Mouse (Mus musculus): ENCODE results near the gene Hoxa11. TPM values are rescaled to one million over a fixed set of nuclear protein-coding genes. Genes with fewer than 3 reads are reported as not detected.

Hoxa11 gene
- total RNA-seq, 1 experiment, result 0.31 TPM

- Histone ChIP-seq H3K9me3 (ENCODE audit: control insufficient read depth, insufficient read depth, low read depth, low read length) (no peaks in the 10 kb centered on the region), H3K9ac (ENCODE audit: insufficient read depth, low read depth, low read length, poor library complexity, severe bottlenecking) (no peak overlapping the region), H3K4me1 (ENCODE audit: control insufficient read depth in 2 of 2, insufficient read depth in 2 of 2, low read length in 2 of 2, poor library complexity in 1 of 2) (peaks cover 0 to 8% of the 10 kb centered on the region in 2 experiments; a peak in 1 of 4 replicates), H3K4me3 (ENCODE audit: insufficient read depth in 1 of 2, low read depth in 1 of 2, low read length in 2 of 2, poor library complexity in 1 of 2, severe bottlenecking in 1 of 2) (no peak overlapping the region), H3K36me3 (ENCODE audit: control insufficient read depth, insufficient read depth, low read length, poor library complexity, severe bottlenecking) (no peaks in the 10 kb centered on the region), H3K27ac (ENCODE audit: insufficient read depth, low read depth, low read length, poor library complexity, severe bottlenecking) (no peak overlapping the region)
- in situ Hi-C loops (cut with MboI; ENCODE audit: low sequenced_read_pairs in 2 of 2, unreplicated experiment in 2 of 2), result loop anchor here (5.0 to 25.0 kb wide), 2 partner anchors 607 to 1047 kb away; no protein-coding TSS in a partner anchor
- TF ChIP-seq MAFK (IDR thresholded peaks at IDR 0.05; ENCODE audit: insufficient read depth, low read depth, low read length), result no peak
- no peak for TF ChIP-seq HCFC1 (IDR thresholded peaks at IDR 0.05; ENCODE audit: borderline replicate concordance, insufficient read depth, low read length)
- no peak for TF ChIP-seq CHD2 (IDR thresholded peaks at IDR 0.05; ENCODE audit: low read depth, low read length)
- TF ChIP-seq ZNF384 (IDR thresholded peaks at IDR 0.05; ENCODE audit: low read depth, low read length), result no peak
- no peak for TF ChIP-seq ZC3H11A (IDR thresholded peaks at IDR 0.05; ENCODE audit: borderline replicate concordance, low read depth, low read length)
- no peak for DNase-seq (ENCODE audit: low read depth, low spot score)
Measured at GRCm38 (mm10) chr6:52219234-52219942, 26.2 kb downstream of the Hoxa11 start.

- Histone ChIP-seq H3K9me3 (ENCODE audit: control insufficient read depth, insufficient read depth, low read depth, low read length) (no peaks in the 10 kb centered on the region), H3K9ac (ENCODE audit: insufficient read depth, low read depth, low read length, poor library complexity, severe bottlenecking) (no peak overlapping the region), H3K4me1 (ENCODE audit: control insufficient read depth in 2 of 2, insufficient read depth in 2 of 2, low read length in 2 of 2, poor library complexity in 1 of 2) (peaks cover 0 to 8% of the 10 kb centered on the region in 2 experiments; a peak in 1 of 4 replicates), H3K36me3 (ENCODE audit: control insufficient read depth, insufficient read depth, low read length, poor library complexity, severe bottlenecking) (no peaks in the 10 kb centered on the region), H3K4me3 (ENCODE audit: insufficient read depth in 1 of 2, low read depth in 1 of 2, low read length in 2 of 2, poor library complexity in 1 of 2, severe bottlenecking in 1 of 2) (no peak overlapping the region), H3K27ac (ENCODE audit: insufficient read depth, low read depth, low read length, poor library complexity, severe bottlenecking) (no peak overlapping the region)
- DNase-seq (ENCODE audit: low read depth, low spot score), result no peak
- in situ Hi-C loops (cut with MboI; ENCODE audit: low sequenced_read_pairs in 2 of 2, unreplicated experiment in 2 of 2), result loop anchor here (5.0 to 25.0 kb wide), 2 partner anchors 606 to 1046 kb away; no protein-coding TSS in a partner anchor
- TF ChIP-seq HCFC1 (IDR thresholded peaks at IDR 0.05; ENCODE audit: borderline replicate concordance, insufficient read depth, low read length), result no peak
- TF ChIP-seq ZC3H11A (IDR thresholded peaks at IDR 0.05; ENCODE audit: borderline replicate concordance, low read depth, low read length), result no peak
Measured at GRCm38 (mm10) chr6:52218643-52219215, 26.9 kb downstream of the Hoxa11 start.

- TF ChIP-seq MAFK (IDR thresholded peaks at IDR 0.05; ENCODE audit: insufficient read depth, low read depth, low read length) (no peak), CHD2 (IDR thresholded peaks at IDR 0.05; ENCODE audit: low read depth, low read length) (no peak), ZC3H11A (IDR thresholded peaks at IDR 0.05; ENCODE audit: borderline replicate concordance, low read depth, low read length) (no peak), ZNF384 (IDR thresholded peaks at IDR 0.05; ENCODE audit: low read depth, low read length) (no peak), HCFC1 (IDR thresholded peaks at IDR 0.05; ENCODE audit: borderline replicate concordance, insufficient read depth, low read length) (no peak)
- in situ Hi-C loops (cut with MboI; ENCODE audit: low sequenced_read_pairs in 2 of 2, unreplicated experiment in 2 of 2), result loop anchor here (5.0 to 25.0 kb wide), 2 partner anchors 606 to 1046 kb away; no protein-coding TSS in a partner anchor
- Histone ChIP-seq H3K4me3 (ENCODE audit: insufficient read depth in 1 of 2, low read depth in 1 of 2, low read length in 2 of 2, poor library complexity in 1 of 2, severe bottlenecking in 1 of 2) (peak overlapping the region; percentile 49 to 51; a peak in 3 of 4 replicates), H3K27ac (ENCODE audit: insufficient read depth, low read depth, low read length, poor library complexity, severe bottlenecking) (no peak overlapping the region), H3K9me3 (ENCODE audit: control insufficient read depth, insufficient read depth, low read depth, low read length) (no peaks in the 10 kb centered on the region), H3K36me3 (ENCODE audit: control insufficient read depth, insufficient read depth, low read length, poor library complexity, severe bottlenecking) (no peaks in the 10 kb centered on the region), H3K9ac (ENCODE audit: insufficient read depth, low read depth, low read length, poor library complexity, severe bottlenecking) (no peak overlapping the region), H3K4me1 (ENCODE audit: control insufficient read depth in 2 of 2, insufficient read depth in 2 of 2, low read length in 2 of 2, poor library complexity in 1 of 2) (peaks cover 0 to 8% of the 10 kb centered on the region in 2 experiments; a peak in 1 of 4 replicates)
- no peak for DNase-seq (ENCODE audit: low read depth, low spot score)
Measured at GRCm38 (mm10) chr6:52217895-52218642, 27.5 kb downstream of the Hoxa11 start.

- in situ Hi-C loops (cut with MboI; ENCODE audit: low sequenced_read_pairs in 2 of 2, unreplicated experiment in 2 of 2), result loop anchor here (5.0 to 25.0 kb wide), 2 partner anchors 605 to 1045 kb away; no protein-coding TSS in a partner anchor
- Histone ChIP-seq H3K4me1 (ENCODE audit: control insufficient read depth in 2 of 2, insufficient read depth in 2 of 2, low read length in 2 of 2, poor library complexity in 1 of 2) (peaks cover 0 to 8% of the 10 kb centered on the region in 2 experiments; a peak in 1 of 4 replicates), H3K4me3 (ENCODE audit: insufficient read depth in 1 of 2, low read depth in 1 of 2, low read length in 2 of 2, poor library complexity in 1 of 2, severe bottlenecking in 1 of 2) (peak overlapping the region; percentile 49 to 51), H3K9me3 (ENCODE audit: control insufficient read depth, insufficient read depth, low read depth, low read length) (no peaks in the 10 kb centered on the region), H3K27ac (ENCODE audit: insufficient read depth, low read depth, low read length, poor library complexity, severe bottlenecking) (no peak overlapping the region), H3K36me3 (ENCODE audit: control insufficient read depth, insufficient read depth, low read length, poor library complexity, severe bottlenecking) (no peaks in the 10 kb centered on the region), H3K9ac (ENCODE audit: insufficient read depth, low read depth, low read length, poor library complexity, severe bottlenecking) (no peak overlapping the region)
- TF ChIP-seq ZNF384 (IDR thresholded peaks at IDR 0.05; ENCODE audit: low read depth, low read length), result no peak
- no peak for TF ChIP-seq ZC3H11A (IDR thresholded peaks at IDR 0.05; ENCODE audit: borderline replicate concordance, low read depth, low read length)
- TF ChIP-seq MAFK (IDR thresholded peaks at IDR 0.05; ENCODE audit: insufficient read depth, low read depth, low read length), result no peak
- no peak for TF ChIP-seq CHD2 (IDR thresholded peaks at IDR 0.05; ENCODE audit: low read depth, low read length)
- TF ChIP-seq HCFC1 (IDR thresholded peaks at IDR 0.05; ENCODE audit: borderline replicate concordance, insufficient read depth, low read length), result no peak
- no peak for DNase-seq (ENCODE audit: low read depth, low spot score)
Measured at GRCm38 (mm10) chr6:52217459-52217768, 28.2 kb downstream of the Hoxa11 start.
